Mouse (Mus musculus) lung, postnatal 0 days (tissue): Measurements from ENCODE around the gene Sdccag8.

Experiments
- CTCF ChIP-seq: IDR thresholded peaks from 2 replicates; pipeline ENCODE4 v1.5.1; 2016; ENCODE audit warnings: antibody characterized with exemption, mild to moderate bottlenecking
- EP300 ChIP-seq: IDR thresholded peaks from 2 replicates; pipeline ENCODE4 v1.6.1; 2016; ENCODE audit warnings: antibody characterized with exemption, mild to moderate bottlenecking, control low read depth

GRCm38 (mm10) chr1:177013313-177013712 is 198.9 kb downstream of the Sdccag8 start:
- TF ChIP-seq CTCF, result no peak
- TF ChIP-seq EP300, result no peak
